Mouse (Mus musculus) liver, embryonic 14 days (tissue): Measurements from ENCODE around the gene Jun. TPM values are rescaled to one million over a fixed set of nuclear protein-coding genes. Genes with fewer than 3 reads are reported as not detected.

ENCODE experiments used
- polyA plus RNA-seq: library from polyadenylated mRNA; depleted of rRNA; stranded (reverse); fragments of >200 nt; gene quantifications from 2 replicates; pipeline ENCODE4 v1.2.3, GENCODE M21; 2012; rRNA removed

Jun gene
- 2.1 and 2.6 TPM in 2 replicates for polyA plus RNA-seq

DNA sequence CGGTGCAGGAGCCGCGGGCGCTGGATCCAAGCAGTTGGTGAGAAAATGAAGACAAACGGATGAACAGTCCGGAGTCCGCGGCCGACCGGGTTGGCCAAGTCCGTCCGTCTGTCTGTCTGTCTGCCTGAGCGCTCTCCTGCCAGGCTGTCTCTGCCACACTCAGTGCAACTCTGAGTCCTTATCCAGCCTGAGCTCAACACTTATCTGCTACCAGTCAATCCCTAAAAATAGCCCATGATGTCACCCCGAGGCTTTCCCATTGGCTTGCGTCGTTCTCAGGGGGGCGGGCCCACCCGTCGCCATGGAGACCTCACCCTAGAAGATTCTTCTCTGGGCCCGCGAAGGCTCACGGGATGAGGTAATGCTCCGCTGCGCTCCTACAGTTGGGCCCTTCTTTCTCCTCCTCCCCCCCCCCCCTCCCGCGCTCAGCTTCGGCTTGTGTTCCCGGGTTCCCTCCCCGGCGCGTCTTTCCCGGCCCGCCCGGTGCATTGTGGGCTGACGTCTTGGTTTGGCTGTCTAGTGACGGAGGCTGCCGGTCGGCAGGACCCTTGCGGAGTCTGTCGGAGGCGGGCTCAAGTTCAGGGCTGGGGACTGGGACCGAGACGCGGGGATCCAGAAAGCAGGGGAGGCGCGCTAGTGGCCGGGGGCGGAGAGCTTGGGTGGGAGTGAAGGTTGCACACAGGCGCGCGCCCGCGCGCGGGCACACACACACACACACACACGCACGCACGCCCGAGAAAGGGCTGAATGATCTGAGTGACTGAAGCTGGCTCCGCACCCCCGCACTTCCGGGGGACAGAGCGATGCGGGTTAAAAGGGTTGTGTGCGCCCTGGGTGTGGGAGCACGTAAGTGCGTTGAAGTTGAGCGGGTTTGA is at the start of gene Jun:
Jun (minus strand) TSS at position 198 of the 875 bp plus-strand sequence.

Other genes starting within 250 kb of the Jun start
- gene Eqtn, start 123.4 kb downstream of the Jun start, polyA plus RNA-seq, result 0.08 TPM in 2 replicates
- 3.8 and 4.9 TPM in 2 replicates for gene Mysm1, start 73.1 kb downstream of the Jun start, polyA plus RNA-seq